Mouse (Mus musculus) urinary bladder, postnatal 0 days (tissue): ENCODE measurements around the gene Egfl8. TPM values are rescaled to one million over a fixed set of nuclear protein-coding genes. Genes with fewer than 3 reads are reported as not detected.

Source experiments
- polyA plus RNA-seq: library from polyadenylated mRNA; unstranded; fragments of >200 nt; fragmentation: Nextera tagmentation; extraction: Ambion mirVana; gene quantifications from 2 replicates; pipeline ENCODE4 v1.2.1, GENCODE M21; 2015

Egfl8 gene
- polyA plus RNA-seq: 3.3 and 4.4 TPM in 2 replicates

GRCm38 (mm10) chr17:34615871-34616270, at the start of gene Egfl8:
Gene Egfl8 (minus strand): TSS chr17:34615971.

GRCm38 (mm10) chr17:34646906-34647787, 31.4 kb upstream of the Egfl8 start, which contains the start of gene Atf6b:
Gene Atf6b (plus strand): TSS chr17:34647146.

DNA sequence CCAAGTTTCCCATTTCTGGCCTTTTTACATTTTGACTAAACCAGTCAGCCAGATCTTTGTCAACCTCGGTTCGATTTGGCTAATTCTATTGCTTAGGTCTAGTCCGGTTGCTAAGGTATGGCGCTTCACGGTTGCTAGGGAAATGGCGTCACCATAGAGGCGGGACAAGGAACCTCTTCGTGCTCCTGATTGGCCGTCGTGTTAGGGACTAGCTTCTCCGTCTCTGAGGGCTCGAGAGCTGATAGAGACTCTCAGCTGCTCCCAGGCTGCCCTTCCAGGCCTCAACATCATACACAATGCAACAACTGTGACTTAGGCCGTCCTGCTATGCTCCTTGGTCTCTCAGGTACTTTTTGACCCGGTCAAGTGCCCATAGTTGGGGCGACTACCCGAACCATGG, 28.8 kb upstream of the Egfl8 start, which contains the start of gene Fkbpl:
Gene Fkbpl, plus strand, starts transcription at position 157 of the 400 bp plus-strand sequence.

GRCm38 (mm10) chr17:34629221-34629751, 13.5 kb upstream of the Egfl8 start, which contains the start of gene Prrt1:
Gene Prrt1 (plus strand): TSS chr17:34629533.

DNA sequence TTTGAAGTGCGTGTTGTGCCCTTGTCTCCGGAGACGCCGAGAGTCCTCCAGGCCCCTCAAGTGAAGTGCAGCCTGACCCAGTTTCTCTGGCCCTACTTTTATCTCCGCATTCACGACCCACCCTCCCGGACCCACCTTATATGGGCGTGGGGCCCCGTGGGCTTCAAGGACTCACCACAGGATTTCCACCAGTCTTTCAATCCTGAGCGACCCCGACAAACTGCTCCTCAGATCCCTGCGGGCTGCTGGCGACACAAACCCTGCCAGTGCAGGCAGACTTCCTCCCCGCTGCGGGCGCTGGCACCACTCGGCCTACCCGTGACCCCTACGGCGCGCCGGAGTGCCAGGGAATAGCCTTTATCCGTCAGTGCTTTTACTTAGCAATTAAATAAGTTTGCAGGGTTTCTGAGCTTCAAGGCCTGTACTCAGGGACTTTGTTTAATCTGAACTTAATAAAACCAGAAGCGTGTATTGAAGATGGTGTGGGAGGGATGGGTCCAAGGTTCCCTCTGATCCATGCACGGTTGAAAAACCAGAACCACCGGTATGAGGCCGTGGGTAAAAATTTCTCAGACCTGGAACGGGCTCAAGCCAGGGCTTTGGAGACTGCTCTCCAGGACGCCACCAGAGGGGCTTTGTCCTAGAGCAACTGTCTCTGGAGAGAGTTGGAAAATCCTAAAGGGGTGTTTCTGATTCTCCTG, 12.3 kb upstream of the Egfl8 start, which contains the start of gene Ppt2:
Gene Ppt2, minus strand, starts transcription at position 568 of the 701 bp plus-strand sequence.

GRCm38 (mm10) chr17:34604061-34604508, 11.7 kb downstream of the Egfl8 start, which contains the start of gene Agpat1:
Gene Agpat1 (plus strand): TSS chr17:34604262.

GRCm38 (mm10) chr17:34603375-34604060, 12.3 kb downstream of the Egfl8 start, which contains the start of gene Rnf5:
Gene Rnf5 (minus strand): TSS chr17:34603690.

DNA sequence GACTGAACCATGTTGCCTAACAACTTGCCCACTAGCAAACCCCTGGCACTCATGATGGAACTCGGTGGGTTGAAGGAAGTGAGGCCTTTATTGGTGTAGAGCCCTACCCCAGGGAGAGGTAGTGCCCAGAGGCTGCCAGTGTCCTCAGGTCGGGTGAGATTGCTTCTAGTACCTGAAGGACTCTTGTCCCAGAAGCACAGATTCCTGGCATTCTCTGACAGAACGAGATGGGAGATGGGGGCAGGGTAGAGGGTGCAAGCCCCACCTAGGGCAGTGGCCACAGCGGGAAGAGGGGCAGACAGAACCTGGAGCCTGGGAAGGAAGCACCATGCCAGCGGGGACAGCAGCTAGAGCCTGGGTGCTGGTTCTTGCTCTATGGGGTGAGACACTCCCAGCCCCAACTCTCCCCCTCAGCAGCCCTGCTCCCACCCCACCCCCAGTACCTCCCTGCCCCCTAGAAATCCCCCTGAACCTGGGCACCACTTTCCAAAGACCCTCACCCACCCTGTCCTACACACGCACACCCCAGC, 18.1 kb downstream of the Egfl8 start, which contains the start of gene Ager:
Gene Ager, plus strand, starts transcription at position 297 of the 530 bp plus-strand sequence.

GRCm38 (mm10) chr17:34591029-34591993, 24.5 kb downstream of the Egfl8 start, which contains the start of gene Pbx2:
Gene Pbx2 (plus strand): TSS chr17:34591266.

DNA sequence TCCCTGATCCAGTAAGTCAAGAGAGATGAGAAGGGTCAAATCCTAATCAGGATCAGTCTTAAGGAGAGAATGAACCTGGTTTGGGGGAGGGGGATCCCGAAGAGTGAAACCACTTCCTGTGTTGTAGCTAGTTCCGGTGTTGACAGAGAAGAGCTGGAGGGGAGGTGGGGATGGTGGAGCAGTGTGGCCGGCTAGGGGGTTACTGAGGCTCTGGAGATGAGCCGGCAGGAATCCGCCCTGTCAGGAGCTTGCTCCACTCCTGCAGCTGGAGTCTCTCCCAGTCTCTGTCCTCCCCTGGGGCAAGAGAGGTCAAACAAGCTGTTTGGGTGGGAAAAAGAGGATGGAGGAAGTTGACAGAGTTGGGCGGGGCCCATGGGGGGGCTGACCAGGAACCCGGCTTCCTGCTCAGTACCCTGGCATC, 26.1 kb downstream of the Egfl8 start, which contains the start of gene Gpsm3:
Gene Gpsm3, plus strand, starts transcription at position 126 of the 421 bp plus-strand sequence.

DNA sequence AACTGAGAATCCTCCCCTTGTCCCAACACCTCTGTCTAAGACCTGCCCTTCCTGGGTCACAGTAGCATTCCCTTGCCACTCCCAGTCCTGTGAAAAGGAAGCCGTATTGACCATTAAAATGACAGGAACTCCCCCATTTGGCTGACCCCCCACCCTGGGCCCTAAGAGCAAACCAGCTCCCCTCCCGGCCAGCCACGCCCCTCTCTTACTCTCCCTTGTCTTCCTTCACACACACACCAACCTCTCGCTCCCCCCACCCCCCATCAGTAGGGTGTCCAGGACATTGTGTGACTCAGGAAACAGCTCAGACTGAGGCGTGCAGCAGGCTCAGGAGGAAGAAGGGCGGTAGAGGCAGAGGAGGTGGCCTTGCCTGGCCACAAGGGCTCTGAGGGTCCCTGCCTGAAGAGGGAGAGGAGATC, 51.8 kb downstream of the Egfl8 start, which contains the start of gene Notch4:
Gene Notch4, plus strand, starts transcription at position 266 of the 419 bp plus-strand sequence.

Other genes with a start within 250 kb of the Egfl8 start
- not detected in 2 replicates for gene Btnl1, start 238.8 kb downstream of the Egfl8 start, polyA plus RNA-seq
- 0.42 and 0.47 TPM in 2 replicates for gene BC051142, start 217.2 kb downstream of the Egfl8 start, polyA plus RNA-seq
- not detected in 2 replicates for gene Btnl4, start 138.7 kb downstream of the Egfl8 start, polyA plus RNA-seq
- not detected in 2 replicates for gene Btnl6, start 98.6 kb downstream of the Egfl8 start, polyA plus RNA-seq
- 3.1 and 3.6 TPM in 2 replicates for gene Notch4, start 51.7 kb downstream of the Egfl8 start, polyA plus RNA-seq
- 11.3 and 21.2 TPM in 2 replicates for gene Gpsm3, start 26.2 kb downstream of the Egfl8 start, polyA plus RNA-seq
- gene Pbx2, start 24.7 kb downstream of the Egfl8 start, polyA plus RNA-seq: 4.4 and 4.6 TPM in 2 replicates
- 3.3 TPM in 2 replicates for gene Ager, start 18.1 kb downstream of the Egfl8 start, polyA plus RNA-seq
- 60.2 and 63.2 TPM in 2 replicates for gene Rnf5, start 12.3 kb downstream of the Egfl8 start, polyA plus RNA-seq
- 38.4 and 38.6 TPM in 2 replicates for gene Agpat1, start 11.7 kb downstream of the Egfl8 start, polyA plus RNA-seq
- gene Ppt2, start 12.5 kb upstream of the Egfl8 start, polyA plus RNA-seq: 24.8 and 24.9 TPM in 2 replicates
- 1.0 and 1.1 TPM in 2 replicates for gene Prrt1, start 13.6 kb upstream of the Egfl8 start, polyA plus RNA-seq
- gene Fkbpl, start 28.8 kb upstream of the Egfl8 start, polyA plus RNA-seq: 10.7 and 11.7 TPM in 2 replicates
- gene Atf6b, start 31.2 kb upstream of the Egfl8 start, polyA plus RNA-seq: 42.0 and 42.9 TPM in 2 replicates
- 5.9 and 6.1 TPM in 2 replicates for gene Tnxb, start 54.6 kb upstream of the Egfl8 start, polyA plus RNA-seq
- 6.9 and 10.8 TPM in 2 replicates for gene C4b, start 127.9 kb upstream of the Egfl8 start, polyA plus RNA-seq
- gene Cyp21a1, start 188.6 kb upstream of the Egfl8 start, polyA plus RNA-seq: not detected in 2 replicates
- gene Stk19, start 221.0 kb upstream of the Egfl8 start, polyA plus RNA-seq: 22.1 and 24.9 TPM in 2 replicates
- 25.1 and 25.6 TPM in 2 replicates for gene Dxo, start 221.0 kb upstream of the Egfl8 start, polyA plus RNA-seq
- gene Skiv2l, start 234.2 kb upstream of the Egfl8 start, polyA plus RNA-seq: 25.2 and 29.7 TPM in 2 replicates
- 50.7 and 59.0 TPM in 2 replicates for gene Nelfe, start 234.4 kb upstream of the Egfl8 start, polyA plus RNA-seq
- gene Cfb, start 246.5 kb upstream of the Egfl8 start, polyA plus RNA-seq: 15.6 and 19.3 TPM in 2 replicates